Mouse (Mus musculus): ENCODE results near the gene Car9.
A peak's percentile ranks its signal among the peaks of the same experiment; 100 is the strongest.

Gene Car9

DNA sequence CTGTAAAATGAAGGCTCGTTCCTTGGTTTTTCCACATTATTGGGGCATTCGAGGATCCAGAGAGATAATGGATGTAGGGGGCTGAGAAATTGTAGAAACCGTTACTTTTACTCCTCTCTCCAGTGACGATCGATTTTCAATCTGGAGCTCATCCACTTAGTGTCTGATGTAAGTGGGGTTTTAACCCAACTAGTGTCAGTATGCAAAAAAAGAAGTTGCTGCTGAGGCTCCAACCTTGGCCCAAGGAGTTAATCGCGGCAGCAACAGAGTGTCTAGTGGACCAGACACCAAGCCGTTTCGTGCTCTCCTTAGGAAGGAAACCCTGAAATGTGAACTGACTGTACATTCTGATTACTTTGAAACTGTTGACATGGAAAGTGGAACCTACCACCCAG lies 12.9 kb upstream of the Car9 start:
- no peak for DNase-seq

- DNase-seq = no peak
These were observed 10.2 kb upstream of the Car9 start for GRCm38 (mm10) chr4:43496587-43496986.

DNA sequence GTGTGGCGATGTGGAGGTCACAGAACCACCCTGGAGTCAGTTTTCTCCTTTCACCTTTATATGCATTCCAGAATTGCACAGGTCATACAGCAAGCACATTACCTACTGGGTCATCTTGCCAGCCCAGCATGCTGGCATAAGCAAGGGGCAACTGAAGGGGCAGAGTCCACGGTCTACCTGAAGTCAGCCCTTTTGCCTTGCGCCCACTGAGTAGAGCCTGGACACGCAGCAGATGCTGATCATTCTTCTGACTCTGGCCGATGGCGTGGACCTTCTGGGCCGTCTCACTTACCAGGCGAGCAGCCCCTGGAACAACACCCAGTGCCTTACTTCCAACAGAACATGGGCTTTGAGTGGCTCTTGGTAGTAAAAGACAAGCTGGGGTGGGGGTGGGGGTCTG lies 9.4 kb upstream of the Car9 start:
- DNase-seq = no peak

- no peak for DNase-seq
These were observed 8.8 kb upstream of the Car9 start for GRCm38 (mm10) chr4:43497946-43498345.

DNA sequence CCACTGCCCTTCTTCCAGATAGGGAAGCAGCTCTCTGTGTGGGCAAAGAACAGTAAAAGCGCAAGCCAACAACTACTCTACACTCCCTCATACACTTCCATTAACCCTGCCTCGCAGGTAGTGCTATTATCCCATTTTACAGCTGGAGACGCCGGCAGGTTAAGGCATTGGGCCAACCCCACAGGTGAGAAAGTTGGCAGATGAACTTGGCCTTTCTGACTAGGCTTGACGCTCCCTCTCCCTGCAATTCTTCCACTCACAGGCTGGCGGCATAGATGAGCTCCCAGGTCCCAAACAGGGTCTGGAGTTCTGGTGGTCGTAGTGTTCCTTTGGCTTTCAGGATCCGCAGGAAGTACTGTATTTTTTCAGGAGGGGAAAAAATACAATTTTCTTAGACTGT lies 7.8 kb upstream of the Car9 start:
- peak in 1 of 2 experiments; percentile 52 for DNase-seq

DNA sequence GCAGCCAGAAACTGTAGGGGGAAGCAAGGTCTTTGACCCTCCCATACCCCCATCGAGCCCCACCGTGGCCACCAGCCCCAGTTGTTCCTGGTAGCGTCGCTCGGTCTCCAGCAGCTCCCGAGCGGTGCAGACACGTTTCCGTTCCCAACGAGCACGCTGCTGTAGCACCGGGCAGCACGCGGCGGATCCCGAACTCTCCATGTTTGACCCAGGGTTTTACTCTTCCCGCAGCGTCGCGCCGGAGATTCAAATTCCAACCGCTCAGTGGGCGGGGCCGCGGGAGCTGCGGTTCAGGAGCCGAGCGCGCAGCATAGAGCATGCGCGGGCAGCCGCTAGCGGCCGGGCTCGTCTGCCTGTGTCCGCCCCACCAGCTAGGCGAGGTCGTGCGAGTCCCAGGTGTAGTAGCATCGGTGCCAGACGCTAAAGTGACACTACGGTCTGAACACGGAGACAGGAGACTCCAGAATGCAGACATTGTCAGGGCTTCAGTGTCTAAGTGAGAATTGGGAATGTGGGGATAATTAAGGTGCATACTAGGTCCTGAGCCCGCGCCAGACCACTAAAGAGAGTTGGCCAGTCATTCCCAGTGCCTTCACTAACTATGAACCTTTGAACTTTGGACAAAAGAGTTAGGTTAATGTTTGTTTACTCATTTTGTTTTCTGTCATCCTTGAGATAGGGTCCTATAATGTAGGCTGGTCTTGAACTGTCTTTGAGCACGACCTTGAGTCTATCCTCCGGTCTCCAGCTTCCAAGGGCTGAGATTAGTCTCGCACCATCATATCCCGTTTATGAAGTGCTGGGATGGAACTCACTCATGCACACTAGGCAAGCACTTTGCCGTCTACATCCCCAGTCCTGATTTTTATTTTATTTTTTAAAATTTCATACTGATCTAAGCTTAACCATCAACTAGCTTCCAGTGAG lies 7.1 kb upstream of the Car9 start, which contains the start of gene Arhgef39:
Gene Arhgef39 (minus strand): TSS at position 289 of the 927 bp plus-strand sequence.
- peak; percentile 84 to 91 for DNase-seq

- no peak for DNase-seq
These were observed 3.7 kb upstream of the Car9 start for GRCm38 (mm10) chr4:43503041-43503440.

DNA sequence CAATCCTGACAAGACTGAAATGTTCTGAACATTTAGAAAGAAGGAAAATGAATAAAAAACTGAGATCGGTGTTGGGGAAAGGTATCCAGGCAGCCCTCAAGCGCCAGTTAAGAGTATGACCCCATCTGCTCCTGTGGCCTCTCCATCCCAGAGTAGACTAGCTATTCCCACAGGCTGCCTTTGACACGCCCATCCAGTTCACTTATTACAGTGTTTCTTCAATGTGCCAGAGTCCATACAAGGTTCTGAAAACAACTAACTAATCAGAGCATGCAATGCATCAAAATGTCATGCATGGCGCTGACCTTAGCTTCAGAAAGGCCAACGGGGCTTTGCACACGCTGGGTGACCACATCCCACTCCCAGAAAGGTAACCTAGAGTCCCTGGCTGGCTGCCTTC lies 3.3 kb upstream of the Car9 start:
- DNase-seq = no peak

DNA sequence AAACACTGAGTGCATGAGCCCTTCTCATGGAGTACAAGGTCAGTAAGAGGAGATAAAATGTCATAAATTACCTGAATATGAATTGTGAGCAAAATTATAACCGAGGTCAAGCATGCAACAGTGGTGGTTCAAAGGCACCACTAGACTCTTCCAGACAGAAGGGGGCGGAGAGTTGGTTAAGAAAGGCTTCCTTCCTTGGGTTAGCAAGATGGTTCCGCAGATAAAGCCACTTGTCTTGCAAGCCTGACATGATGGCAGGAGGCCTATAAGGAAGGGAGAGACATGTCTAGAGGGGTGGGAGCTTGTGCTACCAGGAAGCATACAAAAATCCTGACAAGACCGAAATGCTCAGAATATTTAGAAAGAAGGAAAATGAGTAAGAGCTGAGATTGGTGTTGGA lies 2.5 kb upstream of the Car9 start:
- DNase-seq = no peak

DNA sequence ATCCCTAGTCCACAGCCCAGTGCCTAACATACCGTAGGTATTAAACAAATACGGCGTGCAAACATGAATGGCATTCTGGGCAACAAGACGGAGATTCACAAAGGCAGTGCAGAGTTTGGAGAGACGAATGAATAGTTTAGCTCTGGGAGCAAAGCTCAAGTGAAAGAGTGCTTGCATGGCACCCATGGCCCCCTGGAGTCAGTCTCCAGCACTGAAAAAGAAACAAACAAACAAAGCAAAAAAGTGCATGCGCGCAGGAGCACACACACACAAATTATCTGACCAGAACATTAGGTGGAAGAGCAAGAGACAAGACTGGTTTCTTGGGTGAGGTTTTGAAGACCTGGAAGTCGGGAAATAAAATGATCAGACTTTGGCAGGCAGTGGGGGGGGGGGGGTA lies 692 bp upstream of the Car9 start:
- no peak for DNase-seq

DNA sequence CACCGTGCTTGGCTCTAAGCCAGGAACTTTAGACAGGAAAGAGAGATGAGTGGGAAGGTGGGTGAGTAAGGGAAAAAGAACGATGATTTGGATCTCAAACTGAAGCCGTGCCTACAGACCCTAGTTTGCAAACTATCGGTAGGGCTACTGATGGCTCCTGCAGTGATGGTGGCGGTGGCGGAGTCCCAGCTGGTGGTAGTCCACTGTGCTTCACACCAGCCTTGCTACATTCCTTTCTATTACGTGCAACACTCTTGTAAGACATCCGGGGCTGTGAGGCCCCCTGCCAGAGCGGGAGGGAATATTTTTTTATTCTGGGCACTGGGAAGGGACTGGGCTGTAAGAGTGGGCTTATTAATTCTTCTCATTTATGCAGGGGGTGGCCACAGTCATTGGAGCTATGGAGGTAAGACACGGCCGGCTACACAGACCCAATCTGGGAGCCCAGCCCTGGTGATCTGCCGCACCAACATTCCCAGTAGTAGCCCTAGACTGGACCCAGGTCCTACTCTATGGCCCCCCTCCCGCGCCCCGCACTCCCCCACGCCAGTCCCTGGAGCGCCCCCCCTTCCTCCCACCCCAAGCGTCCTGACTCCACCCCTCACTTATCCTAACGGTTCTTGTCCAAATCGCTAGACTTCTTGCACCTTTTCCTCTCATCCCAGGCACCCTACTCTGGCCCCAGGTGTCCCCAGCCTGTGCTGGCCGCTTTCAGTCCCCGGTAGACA lies 1.3 kb downstream of the Car9 start:
- peak; percentile 54 to 55 for DNase-seq

DNA sequence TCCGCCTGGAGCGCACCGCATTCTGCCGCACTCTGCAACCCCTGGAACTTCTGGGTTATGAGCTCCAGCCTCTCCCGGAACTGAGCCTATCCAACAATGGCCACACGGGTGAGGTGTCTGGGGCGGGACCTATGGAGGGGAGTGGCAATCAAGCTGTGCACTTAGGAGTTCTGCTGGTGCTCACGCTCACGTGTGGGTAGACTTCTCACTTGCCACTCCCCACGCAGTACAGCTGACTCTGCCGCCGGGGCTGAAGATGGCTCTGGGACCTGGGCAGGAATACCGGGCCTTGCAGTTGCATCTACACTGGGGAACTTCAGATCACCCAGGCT lies 1.9 kb downstream of the Car9 start:
- DNase-seq = peak; percentile 44 to 48

- no peak for DNase-seq
These were observed 2.3 kb downstream of the Car9 start for GRCm38 (mm10) chr4:43509109-43509508.

GRCm38 (mm10) chr4:43511675-43512454 lies 5.1 kb downstream of the Car9 start:
- DNase-seq = no peak

GRCm38 (mm10) chr4:43512653-43513052 lies 5.9 kb downstream of the Car9 start:
- no peak for DNase-seq

DNA sequence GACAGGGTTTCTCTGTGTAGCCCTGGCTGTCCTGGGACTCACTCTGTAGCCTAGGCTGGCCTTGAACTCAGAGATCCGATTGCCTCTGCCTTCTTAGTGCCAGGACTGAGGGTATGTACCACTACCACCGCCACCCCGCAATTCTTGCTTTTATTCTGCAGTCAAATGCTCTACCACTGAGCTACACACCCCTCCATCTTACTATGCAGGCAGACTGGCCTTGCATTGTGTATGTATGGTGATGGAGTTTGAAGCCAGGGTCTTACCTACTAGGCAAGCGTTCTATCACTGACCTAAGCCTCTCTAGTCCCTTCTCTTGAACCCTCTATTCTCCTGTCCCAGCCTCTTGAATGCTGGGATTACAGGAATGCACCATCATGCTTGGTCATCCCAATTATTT lies 6.5 kb downstream of the Car9 start:
- no peak for DNase-seq

DNA sequence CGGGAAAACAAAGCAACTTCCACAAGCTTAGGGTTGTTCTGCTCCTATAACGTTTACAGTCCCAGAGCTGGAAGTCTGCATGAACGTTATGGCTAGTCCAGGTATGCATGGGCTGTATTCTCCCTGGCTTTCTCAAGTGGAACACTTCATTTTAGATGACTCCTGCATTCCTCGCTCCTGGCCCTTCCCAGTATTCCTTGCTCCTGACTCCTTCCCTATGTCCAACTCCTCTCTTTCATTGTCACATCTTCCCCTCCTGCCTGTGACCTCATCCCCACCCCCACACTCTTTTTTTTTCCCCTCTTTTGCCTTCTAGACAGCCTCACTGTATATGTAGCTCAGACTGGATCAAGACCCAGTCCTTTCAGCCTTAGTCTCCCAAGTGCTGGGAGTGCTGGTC lies 7.0 kb downstream of the Car9 start:
- no peak for DNase-seq

DNA sequence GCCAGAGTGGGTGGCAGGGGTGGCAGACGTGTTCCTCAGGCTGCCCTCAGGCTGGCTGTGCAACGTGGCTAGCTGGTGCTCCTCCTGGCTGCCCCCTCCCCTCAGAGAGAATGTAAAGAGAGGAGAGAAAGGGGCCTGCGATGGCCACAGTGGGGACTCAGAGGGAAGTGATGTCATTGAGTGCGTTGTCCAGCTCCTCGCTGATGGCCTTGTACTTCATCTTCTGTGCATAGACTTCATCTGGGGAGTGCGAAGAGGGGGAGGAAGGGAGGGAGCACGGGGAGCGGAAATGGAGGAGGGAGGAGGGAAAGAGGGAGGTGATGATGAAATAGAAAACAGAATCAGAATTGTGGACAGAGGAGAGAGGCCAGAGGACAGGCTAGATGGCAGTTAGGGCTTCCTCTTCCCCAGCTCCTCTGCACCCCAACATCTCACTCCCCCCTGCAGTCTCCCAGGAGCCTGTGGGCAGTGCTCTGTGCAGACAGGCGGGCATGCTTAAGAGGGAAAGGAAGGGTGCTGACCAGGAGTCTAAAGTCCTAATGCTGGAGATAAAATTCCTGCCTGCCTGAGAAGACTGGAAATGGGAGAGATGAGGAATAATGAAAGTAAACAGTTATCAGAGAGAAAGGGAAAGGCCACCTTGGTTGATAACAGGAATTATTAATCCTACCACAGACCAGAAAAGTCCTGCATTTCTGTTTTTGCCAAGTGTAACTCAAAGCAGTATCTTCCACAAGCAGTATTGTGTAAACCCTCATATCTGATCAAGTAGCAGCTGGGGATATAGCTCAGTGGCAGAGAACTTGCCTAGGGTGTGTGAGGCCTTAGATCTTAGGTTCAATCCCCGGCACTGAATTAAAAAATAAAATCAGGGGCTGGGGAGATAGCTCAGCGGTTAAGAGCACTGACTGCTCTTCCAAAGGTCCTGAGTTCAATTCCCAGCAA lies 9.3 kb downstream of the Car9 start:
- DNase-seq = no peak

DNA sequence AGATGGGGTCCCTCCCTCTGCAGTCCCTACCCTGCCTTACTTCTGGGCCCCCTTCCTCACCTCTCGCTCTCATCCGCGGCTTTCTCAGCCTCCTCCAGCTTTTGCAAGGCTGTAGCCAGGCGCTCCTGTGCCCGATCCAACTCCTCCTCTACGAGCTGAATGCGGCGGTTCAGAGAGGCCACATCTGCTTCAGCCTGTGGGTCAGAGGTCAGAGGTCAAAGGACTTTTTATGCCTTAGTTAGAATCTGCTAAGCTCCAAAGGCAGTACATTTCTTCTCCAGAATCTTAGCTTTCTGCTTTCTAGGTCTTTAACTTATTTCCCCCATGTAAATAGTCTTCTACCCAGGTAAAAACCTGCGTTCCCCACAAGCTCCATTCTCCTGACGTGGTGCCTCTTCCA lies 12.8 kb downstream of the Car9 start:
- DNase-seq = no peak

- peak; percentile 94 for DNase-seq
These were observed 13.2 kb downstream of the Car9 start for GRCm38 (mm10) chr4:43519956-43520355.

- no peak for DNase-seq
These were observed 21.1 kb downstream of the Car9 start for GRCm38 (mm10) chr4:43527880-43528279.

DNA sequence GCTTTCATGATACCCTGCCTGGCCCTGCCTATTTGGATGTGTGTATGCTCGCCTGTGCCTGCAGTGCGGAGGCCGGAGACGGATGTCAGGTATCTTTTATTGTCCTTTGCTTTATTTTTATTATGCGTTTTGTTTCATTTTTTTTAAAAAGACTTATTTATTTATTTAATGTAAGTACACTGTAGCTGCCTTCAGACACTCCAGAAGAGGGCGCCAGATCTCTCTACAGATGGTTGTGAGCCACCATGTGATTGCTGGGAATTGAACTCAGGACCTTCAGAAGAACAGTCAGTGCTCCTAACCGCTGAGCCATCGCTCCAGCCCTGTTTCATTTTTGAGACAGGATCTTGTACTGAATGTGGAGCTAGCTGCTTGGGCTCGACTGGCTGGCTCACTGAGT lies 21.7 kb downstream of the Car9 start:
- peak in 1 of 2 experiments; percentile 48 for DNase-seq

Data from cerebellum, postnatal 25 days (tissue).